Mouse (Mus musculus) lung, postnatal 0 days (tissue): Measurements from ENCODE around the gene Loxl3. TPM values are rescaled to one million over a fixed set of nuclear protein-coding genes. Genes with fewer than 3 reads are reported as not detected.

Source experiments
- ATAC-seq: fragments of 200-750 bp; cut with Nextera tagmentation; 2 replicates; pipeline ENCODE4 v1.8.0; 2017; ENCODE audit warnings: moderate library complexity
- DNase-seq: peaks from one replicate; pipeline ENCODE4 v3.0.0-alpha.2; 2016; ENCODE audit warnings: low spot score
- H3K27ac ChIP-seq: fragments of 300-500 bp; sonication (generic); 2 replicates; pipeline ENCODE4 v1.5.1; 2014; ENCODE audit warnings: antibody characterized with exemption, mild to moderate bottlenecking, low read length, mixed read lengths
- H3K27me3 ChIP-seq: fragments of 300-500 bp; sonication (generic); replicated peaks from 2 replicates; pipeline ENCODE4 v1.6.1; 2014; ENCODE audit warnings: low read length, mixed read lengths; ENCODE audit not compliant: insufficient read depth
- H3K36me3 ChIP-seq: fragments of 300-500 bp; sonication (generic); 2 replicates; pipeline ENCODE4 v1.6.1; 2014; ENCODE audit warnings: low read length, mixed read lengths; ENCODE audit not compliant: insufficient read depth
- H3K4me1 ChIP-seq: fragments of 300-500 bp; sonication (generic); 2 replicates; pipeline ENCODE4 v1.6.1; 2014; ENCODE audit warnings: antibody characterized with exemption, low read depth, low read length, mixed read lengths; ENCODE audit not compliant: insufficient read depth
- H3K4me2 ChIP-seq: fragments of 300-500 bp; sonication (generic); replicated peaks from 2 replicates; pipeline ENCODE4 v1.6.1; 2014; ENCODE audit warnings: low read depth, mild to moderate bottlenecking, low read length, moderate library complexity, mixed read lengths
- H3K4me3 ChIP-seq: fragments of 300-500 bp; sonication (generic); 2 replicates; pipeline ENCODE4 v1.5.1; 2014; ENCODE audit warnings: low read depth, low read length
- H3K9ac ChIP-seq: fragments of 300-500 bp; sonication (generic); replicated peaks from 2 replicates; pipeline ENCODE4 v1.6.1; 2014; ENCODE audit warnings: low read depth, mild to moderate bottlenecking
- H3K9me3 ChIP-seq: fragments of 300-500 bp; sonication (generic); 2 replicates; pipeline ENCODE4 v1.6.1; 2016; ENCODE audit warnings: low read length, mixed read lengths
- CTCF ChIP-seq: IDR thresholded peaks from 2 replicates; pipeline ENCODE4 v1.5.1; 2016; ENCODE audit warnings: antibody characterized with exemption, mild to moderate bottlenecking
- EP300 ChIP-seq: IDR thresholded peaks from 2 replicates; pipeline ENCODE4 v1.6.1; 2016; ENCODE audit warnings: antibody characterized with exemption, mild to moderate bottlenecking, control low read depth
- WGBS: fragments of 180-500 bp; shearing (Covaris S2); extraction: QIAGEN DNeasy Blood & Tissue Kit; methylation state at CpG from one replicate; pipeline ENCODE4 v1.1.7; 2014; 5-methylcytosine and 5-hydroxymethylcytosine counted together
- polyA plus RNA-seq: library from polyadenylated mRNA; unstranded; fragments of >200 nt; fragmentation: Nextera tagmentation; extraction: Ambion mirVana; gene quantifications from 2 replicates; pipeline ENCODE4 v1.2.1, GENCODE M21; 2015

Gene Loxl3
- polyA plus RNA-seq, 1 experiment from 2014 or later: 10.1 TPM

- 84% methylated on average over 9 of the region's 9 CpGs for WGBS
- no peaks in the 10 kb centered on the region for H3K36me3 ChIP-seq
- H3K9ac ChIP-seq: no peak overlapping the region
- no peak overlapping the region for H3K4me2 ChIP-seq
- no peaks in the 10 kb centered on the region for H3K27me3 ChIP-seq
- DNase-seq (no peak), ATAC-seq (no peak)
- no peaks in the 10 kb centered on the region for H3K9me3 ChIP-seq
- no peaks in the 10 kb centered on the region for H3K4me1 ChIP-seq
- no peak for TF ChIP-seq EP300
- no peak for TF ChIP-seq CTCF
- no peak overlapping the region for H3K27ac ChIP-seq
- no peak overlapping the region for H3K4me3 ChIP-seq
Measured at GRCm38 (mm10) chr6:83023008-83023407, 11.0 kb upstream of the Loxl3 start.

DNA sequence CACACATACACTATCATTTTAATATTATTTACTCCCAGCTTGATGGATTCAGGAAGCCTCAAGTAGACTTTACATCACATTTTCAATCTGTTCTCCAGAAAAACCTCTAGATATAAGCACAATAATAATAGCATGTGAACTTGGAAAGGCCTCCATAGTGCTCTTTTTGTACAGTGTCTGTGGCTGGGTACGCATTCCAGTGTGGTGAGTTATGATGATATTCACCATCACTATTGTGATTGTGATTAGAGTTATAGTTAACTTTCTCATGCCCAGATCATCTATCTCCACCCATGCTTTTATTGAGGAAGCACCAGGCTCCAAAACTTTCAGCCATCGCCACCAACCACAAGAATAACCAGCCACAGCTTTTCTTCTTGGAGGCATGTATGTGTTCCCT, 10.2 kb upstream of the Loxl3 start:
- Histone ChIP-seq H3K27me3 (no peaks in the 10 kb centered on the region), H3K27ac (no peak overlapping the region), H3K9me3 (no peaks in the 10 kb centered on the region), H3K4me1 (no peaks in the 10 kb centered on the region), H3K4me2 (no peak overlapping the region), H3K36me3 (no peaks in the 10 kb centered on the region), H3K9ac (no peak overlapping the region), H3K4me3 (no peak overlapping the region)
- TF ChIP-seq EP300 (no peak), CTCF (no peak)
- no peak for ATAC-seq
- WGBS: 86% methylated on average over 2 of the region's 2 CpGs
- DNase-seq: no peak

- no peak overlapping the region for H3K4me3 ChIP-seq
- DNase-seq: no peak
- ATAC-seq: no peak
- no peak overlapping the region for H3K4me2 ChIP-seq
- no peaks in the 10 kb centered on the region for H3K36me3 ChIP-seq
- no peaks in the 10 kb centered on the region for H3K9me3 ChIP-seq
- WGBS: 59% methylated on average over 4 of the region's 4 CpGs
- H3K27me3 ChIP-seq: no peaks in the 10 kb centered on the region
- no peaks in the 10 kb centered on the region for H3K4me1 ChIP-seq
- no peak for TF ChIP-seq CTCF
- TF ChIP-seq EP300: no peak
- H3K27ac ChIP-seq: no peak overlapping the region
- no peak overlapping the region for H3K9ac ChIP-seq
Measured at GRCm38 (mm10) chr6:83024421-83024820, 9.6 kb upstream of the Loxl3 start.

GRCm38 (mm10) chr6:83025221-83025620, 8.8 kb upstream of the Loxl3 start:
- ATAC-seq: no peak
- WGBS: 87% methylated on average over 4 of the region's 4 CpGs

GRCm38 (mm10) chr6:83027293-83027692, 6.7 kb upstream of the Loxl3 start:
- 73% methylated on average over 8 of the region's 8 CpGs for WGBS
- DNase-seq (no peak), ATAC-seq (no peak)
- TF ChIP-seq CTCF (no peak), EP300 (no peak)
- H3K36me3 ChIP-seq: no peaks in the 10 kb centered on the region
- H3K9ac ChIP-seq: no peak overlapping the region
- H3K4me1 ChIP-seq: peaks cover 2% of the 10 kb centered on the region; the same call in 1 of the 2 replicates
- no peak overlapping the region for H3K4me2 ChIP-seq
- no peak overlapping the region for H3K4me3 ChIP-seq
- H3K27ac ChIP-seq: peak overlapping the region; percentile 28; the same call in 1 of the 2 replicates
- H3K27me3 ChIP-seq: no peaks in the 10 kb centered on the region
- H3K9me3 ChIP-seq: no peaks in the 10 kb centered on the region

More at GRCm38 (mm10) chr6:83025221-83025620, 8.8 kb upstream of the Loxl3 start:
- no peak for DNase-seq
- H3K4me3 ChIP-seq: no peak overlapping the region
- no peak for TF ChIP-seq EP300
- TF ChIP-seq CTCF: no peak
- no peaks in the 10 kb centered on the region for H3K27me3 ChIP-seq
- no peak overlapping the region for H3K27ac ChIP-seq
- no peak overlapping the region for H3K9ac ChIP-seq
- no peak overlapping the region for H3K4me2 ChIP-seq
- H3K36me3 ChIP-seq: no peaks in the 10 kb centered on the region
- no peaks in the 10 kb centered on the region for H3K9me3 ChIP-seq
- no peaks in the 10 kb centered on the region for H3K4me1 ChIP-seq

DNA sequence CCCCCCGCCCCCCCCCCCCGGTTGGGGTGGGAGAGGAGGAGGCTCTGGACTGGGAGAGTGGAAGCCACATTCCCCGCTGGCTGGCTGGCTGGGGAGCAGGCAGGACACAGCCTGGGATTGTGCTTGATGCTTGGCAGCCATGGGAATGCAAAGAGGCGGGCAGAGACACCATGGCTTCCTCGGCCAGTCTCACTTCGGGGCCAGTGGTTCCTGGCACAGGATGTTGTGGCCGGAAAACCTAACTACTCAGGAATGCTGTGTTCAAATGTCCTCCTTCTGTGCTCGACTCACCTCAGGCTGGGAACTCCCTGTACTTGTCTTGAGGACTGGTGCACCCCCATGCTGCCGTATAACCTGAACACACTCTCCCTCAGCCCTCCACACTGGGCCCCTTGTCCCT, 6.3 kb upstream of the Loxl3 start:
- no peak overlapping the region for H3K9ac ChIP-seq
- no peaks in the 10 kb centered on the region for H3K9me3 ChIP-seq
- TF ChIP-seq CTCF (no peak), EP300 (peak; percentile 38; the same call in 1 of the 2 replicates)
- ATAC-seq (peak; percentile 80), DNase-seq (peak; percentile 64)
- no peak overlapping the region for H3K4me3 ChIP-seq
- peaks cover 5% of the 10 kb centered on the region; the same call in 1 of the 2 replicates for H3K4me1 ChIP-seq
- H3K36me3 ChIP-seq: no peaks in the 10 kb centered on the region
- H3K27ac ChIP-seq: peak overlapping the region; percentile 28; the same call in 1 of the 2 replicates
- H3K4me2 ChIP-seq: no peak overlapping the region
- H3K27me3 ChIP-seq: no peaks in the 10 kb centered on the region
- 21% methylated on average over 7 of the region's 9 CpGs for WGBS

DNA sequence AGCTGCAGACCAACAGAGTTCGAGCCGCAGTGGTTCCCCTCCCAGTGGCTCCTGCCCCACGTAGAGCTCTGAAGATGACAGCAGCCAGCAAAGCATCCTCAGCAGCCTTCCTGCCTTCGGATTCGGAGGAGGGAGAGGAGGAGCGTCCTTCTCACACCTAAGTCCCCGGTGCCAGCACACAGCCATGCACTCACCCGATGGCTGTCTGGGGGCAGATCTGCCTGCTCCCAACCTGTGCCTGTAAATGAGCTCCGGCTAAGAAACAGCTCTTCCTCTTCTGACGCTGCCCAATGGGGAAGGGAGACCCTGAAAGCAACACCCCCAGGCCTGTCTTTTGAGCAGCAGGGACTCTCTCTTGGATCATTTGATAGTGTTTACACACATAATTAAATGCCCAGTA, 4.2 kb upstream of the Loxl3 start:
- Histone ChIP-seq H3K27me3 (no peaks in the 10 kb centered on the region), H3K4me3 (no peak overlapping the region), H3K27ac (no peak overlapping the region), H3K4me1 (peaks cover 8% of the 10 kb centered on the region; the same call in 1 of the 2 replicates), H3K36me3 (no peaks in the 10 kb centered on the region), H3K9ac (no peak overlapping the region), H3K4me2 (no peak overlapping the region), H3K9me3 (no peaks in the 10 kb centered on the region)
- WGBS: 49% methylated on average over 10 of the region's 10 CpGs
- ATAC-seq (no peak), DNase-seq (no peak)
- no peak for TF ChIP-seq CTCF
- TF ChIP-seq EP300: no peak
